Mouse (Mus musculus) megakaryocyte, embryonic 14.5 days (primary cell): Measurements from ENCODE around the gene Tfap2c.

Source experiments
- FLI1 ChIP-seq: IDR thresholded peaks from 2 replicates; pipeline ENCODE4 v1.6.1; 2012; ENCODE audit warnings: low read length, inconsistent platforms, mixed read lengths
- GATA1 ChIP-seq: IDR thresholded peaks from 3 replicates; pipeline ENCODE4 v1.6.1; 2012; ENCODE audit warnings: mixed read lengths, low read length, inconsistent platforms, borderline replicate concordance

- TF ChIP-seq FLI1 (no peak), GATA1 (no peak)
Measured at GRCm38 (mm10) chr2:172543987-172544386, 5.4 kb upstream of the Tfap2c start.
